Mouse (Mus musculus): ENCODE measurements at regions not wholly inside any gene's neighbourhood (a gene's known extent, or its start where the extent isn't known, plus 50 kb on each side); places are given as distances from the start of the nearest gene placed in this dataset.
A peak's percentile ranks its signal among the peaks of the same experiment; 100 is the strongest.

DNA sequence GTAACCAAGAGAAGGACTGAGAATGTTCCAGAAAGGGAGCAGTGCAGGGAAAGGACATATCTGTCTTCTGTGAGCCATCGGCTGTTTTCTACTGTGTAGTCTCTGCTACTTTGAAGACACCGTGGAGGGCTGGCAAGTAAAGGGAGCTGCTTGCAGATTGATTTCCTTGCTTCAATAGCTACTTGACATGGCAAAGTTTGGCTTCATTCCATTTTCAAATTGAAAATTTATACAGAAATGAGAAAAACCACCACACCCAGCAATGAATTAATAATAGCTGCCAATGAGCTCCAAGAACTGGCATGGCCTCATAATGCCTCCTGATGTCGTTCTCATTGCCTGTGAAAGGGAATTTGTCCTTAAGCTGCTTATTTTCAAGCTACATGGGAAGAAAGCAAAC is 635.1 kb downstream of the Pkhd1 start:
- 29% methylated on average over 3 of the region's 3 CpGs for WGBS
- no peak overlapping the region for H3K4me2 ChIP-seq (ENCODE audit: low read length)
- no peaks in the 10 kb centered on the region for H3K36me3 ChIP-seq (ENCODE audit: control insufficient read depth, insufficient read depth, low read length)
- no peaks in the 10 kb centered on the region for H3K9me3 ChIP-seq (replicated peaks; ENCODE audit: control insufficient read depth, low read length)
- no peak overlapping the region for H3K4me3 ChIP-seq (ENCODE audit: low read depth, low read length)
- H3K9ac ChIP-seq (ENCODE audit: low read length): no peak overlapping the region
- H3K27ac ChIP-seq (ENCODE audit: low read depth, low read length): no peak overlapping the region
- H3K27me3 ChIP-seq (replicated peaks; ENCODE audit: control insufficient read depth, insufficient read depth, low read length): 0 out of 2 replicates have a peak, but pooled peaks cover 6% of the 10 kb centered on the region
- H3K4me1 ChIP-seq (ENCODE audit: control insufficient read depth, insufficient read depth, low read length): no peaks in the 10 kb centered on the region
- ATAC-seq: peak; percentile 37; the same call in 1 of the 2 replicates
- peak; percentile 52 for DNase-seq (ENCODE audit: low spot score)

DNA sequence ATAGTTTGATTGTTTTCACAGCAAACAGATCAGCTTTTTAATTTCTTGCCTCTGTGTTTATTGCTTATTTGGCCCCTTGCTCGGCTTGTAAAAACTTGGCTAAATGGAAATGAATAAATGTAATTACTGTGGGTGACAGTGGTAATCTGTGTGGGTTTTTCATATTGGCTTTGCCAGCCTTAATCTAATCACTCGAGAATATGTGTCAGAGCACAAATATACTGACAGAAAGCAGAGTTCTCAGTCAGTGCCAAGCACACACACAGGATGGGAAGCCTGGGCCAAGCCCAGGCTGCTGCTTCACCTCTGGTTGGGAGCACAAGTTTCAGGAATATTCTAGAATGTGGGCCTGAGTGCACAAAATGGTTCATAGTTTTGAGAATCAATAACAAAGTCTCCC is 634.4 kb downstream of the Pkhd1 start:
- Histone ChIP-seq H3K9ac (ENCODE audit: low read length) (no peak overlapping the region), H3K4me1 (ENCODE audit: control insufficient read depth, insufficient read depth, low read length) (no peaks in the 10 kb centered on the region), H3K27ac (ENCODE audit: low read depth, low read length) (no peak overlapping the region), H3K9me3 (replicated peaks; ENCODE audit: control insufficient read depth, low read length) (no peaks in the 10 kb centered on the region), H3K4me3 (ENCODE audit: low read depth, low read length) (no peak overlapping the region), H3K4me2 (ENCODE audit: low read length) (no peak overlapping the region), H3K36me3 (ENCODE audit: control insufficient read depth, insufficient read depth, low read length) (no peaks in the 10 kb centered on the region), H3K27me3 (replicated peaks; ENCODE audit: control insufficient read depth, insufficient read depth, low read length) (0 out of 2 replicates have a peak, but pooled peaks cover 3% of the 10 kb centered on the region)
- 47% methylated on average over 2 of the region's 2 CpGs for WGBS
- ATAC-seq: peak; percentile 52; the same call in 1 of the 2 replicates
- DNase-seq (ENCODE audit: low spot score): peak; percentile 9

DNA sequence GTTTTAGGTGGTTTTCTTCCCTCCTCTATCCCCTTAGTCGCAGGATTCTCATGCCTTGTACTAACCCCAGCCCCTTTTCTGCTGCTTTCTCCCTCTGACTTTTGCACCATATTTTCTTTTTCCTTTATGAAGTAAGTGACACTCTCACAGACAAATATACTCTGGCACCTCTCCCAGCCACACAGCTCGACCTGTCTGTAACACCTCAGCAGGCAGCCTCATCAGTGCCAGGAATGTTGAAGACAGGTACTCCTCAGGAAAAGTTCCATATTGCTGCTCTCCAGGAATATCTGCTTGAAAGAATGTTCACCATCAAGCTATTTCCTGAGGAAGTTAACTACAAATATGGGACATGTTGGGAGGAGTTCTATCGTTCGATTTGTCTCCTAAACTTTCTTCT is 627.9 kb downstream of the Pkhd1 start:
- no peak overlapping the region for H3K4me3 ChIP-seq (ENCODE audit: low read depth, low read length)
- H3K4me2 ChIP-seq (ENCODE audit: low read length): no peak overlapping the region
- no peaks in the 10 kb centered on the region for H3K27me3 ChIP-seq (replicated peaks; ENCODE audit: control insufficient read depth, insufficient read depth, low read length)
- H3K27ac ChIP-seq (ENCODE audit: low read depth, low read length): no peak overlapping the region
- ATAC-seq (no peak), DNase-seq (ENCODE audit: low spot score) (no peak)
- H3K9me3 ChIP-seq (replicated peaks; ENCODE audit: control insufficient read depth, low read length): no peaks in the 10 kb centered on the region
- H3K9ac ChIP-seq (ENCODE audit: low read length): no peak overlapping the region
- no peaks in the 10 kb centered on the region for H3K4me1 ChIP-seq (ENCODE audit: control insufficient read depth, insufficient read depth, low read length)
- WGBS: 81% methylated on average over 4 of the region's 4 CpGs
- H3K36me3 ChIP-seq (ENCODE audit: control insufficient read depth, insufficient read depth, low read length): no peaks in the 10 kb centered on the region
